Mouse (Mus musculus) liver, embryonic 14.5 days (tissue): ENCODE results near the gene Gm45753.

Source experiments
- CTCF ChIP-seq: IDR thresholded peaks from 2 replicates; pipeline ENCODE4 v1.5.1; 2016; ENCODE audit warnings: antibody characterized with exemption, low read depth, control low read depth
- EP300 ChIP-seq: IDR thresholded peaks from 2 replicates; pipeline ENCODE4 v1.6.1; 2016; ENCODE audit warnings: antibody characterized with exemption, low read depth

GRCm38 (mm10) chr8:45233256-45233655 lies 75.0 kb downstream of the Gm45753 start:
- TF ChIP-seq EP300 (no peak), CTCF (no peak)
